Mouse (Mus musculus): ENCODE data around the gene Ppef1. TPM values are rescaled to one million over a fixed set of nuclear protein-coding genes. Genes with fewer than 3 reads are reported as not detected.

Gene Ppef1
- polyA plus RNA-seq, 2 experiments = not detected

DNA sequence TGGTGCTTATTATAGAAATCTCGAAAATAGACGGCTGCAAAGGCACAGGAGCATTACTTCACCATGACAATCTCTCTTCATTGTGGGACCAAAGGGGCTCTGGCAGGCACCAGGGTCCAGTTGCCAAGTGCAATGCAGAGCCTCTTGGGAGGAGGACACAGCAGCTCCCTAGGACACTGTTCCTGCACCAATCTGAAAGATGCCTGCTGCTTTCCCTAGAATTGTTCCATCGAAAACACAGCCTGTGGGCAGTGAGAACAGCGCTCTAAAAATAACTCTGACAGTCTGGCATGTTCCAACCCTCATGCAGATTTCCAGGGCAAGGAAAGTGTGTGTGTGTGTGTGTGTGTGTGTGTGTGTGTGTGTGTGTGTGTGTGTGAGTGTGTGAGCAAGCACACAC, 147.0 kb downstream of the Ppef1 start:
- no peak for ATAC-seq (ENCODE audit: insufficient read depth)
- H3K27ac ChIP-seq = no peak overlapping the region
- 84% methylated on average over 4 of the region's 4 CpGs for WGBS (ENCODE audit: insufficient replicate concordance)

DNA sequence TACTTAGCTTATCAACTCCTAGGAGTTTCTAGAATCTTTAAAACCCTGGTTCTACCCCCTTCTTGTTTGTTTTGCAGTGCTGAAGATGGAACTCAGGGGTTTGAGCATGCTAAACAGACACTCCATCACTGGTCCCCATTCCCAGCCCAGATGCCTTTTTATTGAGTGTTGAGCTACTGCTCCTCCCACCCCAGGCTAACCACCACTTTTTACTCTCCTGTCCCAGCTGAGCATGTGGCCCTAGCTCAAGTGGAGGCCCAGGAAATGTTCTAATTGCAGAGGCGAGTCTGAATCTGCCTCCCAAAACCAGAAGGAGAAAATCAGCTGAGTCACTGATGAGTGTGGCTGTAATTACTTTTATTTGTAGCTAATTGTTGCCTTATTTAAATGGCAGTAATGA, 150.5 kb downstream of the Ppef1 start:
- TF ChIP-seq CTCF (IDR thresholded peaks at IDR 0.05; ENCODE audit: low read depth) = no peak
- no peak for ATAC-seq (ENCODE audit: insufficient read depth)
- 41% methylated on average over 1 of the region's 1 CpGs for WGBS (ENCODE audit: insufficient replicate concordance)

More for the DNA sequence above, 147.0 kb downstream of the Ppef1 start:
- H3K4me2 ChIP-seq (ENCODE audit: low read depth) = no peak overlapping the region
- TF ChIP-seq EP300 (IDR thresholded peaks at IDR 0.05; ENCODE audit: low read depth) (no peak), CTCF (IDR thresholded peaks at IDR 0.05; ENCODE audit: low read depth) (no peak)
- no peak overlapping the region for H3K9ac ChIP-seq (replicated peaks)
- H3K36me3 ChIP-seq (replicated peaks; ENCODE audit: control insufficient read depth, insufficient read depth, low read depth) = no peaks in the 10 kb centered on the region
- DNase-seq (ENCODE audit: low read depth in 3 of 3, low spot score in 3 of 3) = no peak
- H3K27me3 ChIP-seq (ENCODE audit: control insufficient read depth, insufficient read depth, low read length) = no peaks in the 10 kb centered on the region
- no peaks in the 10 kb centered on the region for H3K9me3 ChIP-seq (ENCODE audit: control insufficient read depth, low read length)
- H3K4me3 ChIP-seq (ENCODE audit: insufficient read depth in 1 of 2, low read depth in 2 of 2, low read length in 2 of 2) = no peak overlapping the region
- H3K4me1 ChIP-seq (replicated peaks; ENCODE audit: control insufficient read depth in 2 of 2, insufficient read depth in 2 of 2, low read length in 1 of 2) = no peaks in the 10 kb centered on the region

GRCm38 (mm10) chrX:160584148-160584838, 151.3 kb downstream of the Ppef1 start:
- no peak for DNase-seq (ENCODE audit: low read depth in 3 of 3, low spot score in 3 of 3)
- Histone ChIP-seq H3K4me1 (replicated peaks; ENCODE audit: control insufficient read depth in 2 of 2, insufficient read depth in 2 of 2, low read length in 1 of 2) (no peaks in the 10 kb centered on the region), H3K36me3 (replicated peaks; ENCODE audit: control insufficient read depth, insufficient read depth, low read depth) (no peaks in the 10 kb centered on the region), H3K27me3 (ENCODE audit: control insufficient read depth, insufficient read depth, low read length) (no peaks in the 10 kb centered on the region), H3K9ac (replicated peaks) (no peak overlapping the region), H3K4me2 (ENCODE audit: low read depth) (no peak overlapping the region), H3K4me3 (ENCODE audit: insufficient read depth in 1 of 2, low read depth in 2 of 2, low read length in 2 of 2) (no peak overlapping the region), H3K9me3 (ENCODE audit: control insufficient read depth, low read length) (no peaks in the 10 kb centered on the region), H3K27ac (no peak overlapping the region)
- 78% methylated on average over 4 of the region's 4 CpGs for WGBS (ENCODE audit: insufficient replicate concordance)
- TF ChIP-seq CTCF (IDR thresholded peaks at IDR 0.05; ENCODE audit: low read depth) (no peak), EP300 (IDR thresholded peaks at IDR 0.05; ENCODE audit: low read depth) (no peak)
- no peak for ATAC-seq (ENCODE audit: insufficient read depth)

More for the DNA sequence above, 150.5 kb downstream of the Ppef1 start:
- Histone ChIP-seq H3K4me3 (ENCODE audit: insufficient read depth in 1 of 2, low read depth in 2 of 2, low read length in 2 of 2) (no peak overlapping the region), H3K9me3 (ENCODE audit: control insufficient read depth, low read length) (no peaks in the 10 kb centered on the region), H3K4me1 (replicated peaks; ENCODE audit: control insufficient read depth in 2 of 2, insufficient read depth in 2 of 2, low read length in 1 of 2) (no peaks in the 10 kb centered on the region), H3K9ac (replicated peaks) (no peak overlapping the region), H3K27me3 (ENCODE audit: control insufficient read depth, insufficient read depth, low read length) (no peaks in the 10 kb centered on the region), H3K36me3 (replicated peaks; ENCODE audit: control insufficient read depth, insufficient read depth, low read depth) (no peaks in the 10 kb centered on the region), H3K4me2 (ENCODE audit: low read depth) (no peak overlapping the region), H3K27ac (no peak overlapping the region)
- DNase-seq (ENCODE audit: low read depth in 3 of 3, low spot score in 3 of 3) = no peak

DNA sequence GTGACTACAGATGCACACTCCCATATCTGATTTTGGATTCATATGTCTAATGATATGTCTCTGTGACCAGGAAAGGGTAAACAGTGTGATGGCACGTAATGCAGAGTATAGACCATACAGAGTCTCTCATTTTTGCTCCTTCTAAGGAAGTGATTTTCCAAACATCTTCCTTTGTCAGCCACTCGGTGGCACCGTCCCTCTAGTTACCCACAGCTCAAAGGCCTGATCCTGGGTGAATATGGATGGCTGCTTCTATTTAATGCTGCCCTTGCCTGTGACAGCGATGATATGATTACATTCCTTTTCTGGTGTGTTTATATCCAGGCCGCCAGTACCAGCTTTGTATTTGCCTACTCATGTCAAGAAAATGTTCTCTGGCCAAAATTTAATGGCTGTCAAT, 152.0 kb downstream of the Ppef1 start:
- no peaks in the 10 kb centered on the region for H3K27me3 ChIP-seq (ENCODE audit: control insufficient read depth, insufficient read depth, low read length)
- H3K9ac ChIP-seq (replicated peaks) = no peak overlapping the region
- WGBS (ENCODE audit: insufficient replicate concordance) = 64% methylated on average over 5 of the region's 5 CpGs
- ATAC-seq (ENCODE audit: insufficient read depth) = no peak
- H3K4me1 ChIP-seq (replicated peaks; ENCODE audit: control insufficient read depth in 2 of 2, insufficient read depth in 2 of 2, low read length in 1 of 2) = no peaks in the 10 kb centered on the region
- no peak for DNase-seq (ENCODE audit: low read depth in 3 of 3, low spot score in 3 of 3)
- H3K4me3 ChIP-seq (ENCODE audit: insufficient read depth in 1 of 2, low read depth in 2 of 2, low read length in 2 of 2) = no peak overlapping the region
- TF ChIP-seq EP300 (IDR thresholded peaks at IDR 0.05; ENCODE audit: low read depth) = no peak
- no peak for TF ChIP-seq CTCF (IDR thresholded peaks at IDR 0.05; ENCODE audit: low read depth)
- no peaks in the 10 kb centered on the region for H3K36me3 ChIP-seq (replicated peaks; ENCODE audit: control insufficient read depth, insufficient read depth, low read depth)
- H3K9me3 ChIP-seq (ENCODE audit: control insufficient read depth, low read length) = no peaks in the 10 kb centered on the region
- H3K4me2 ChIP-seq (ENCODE audit: low read depth) = no peak overlapping the region
- no peak overlapping the region for H3K27ac ChIP-seq

Other genes starting within 250 kb of the Ppef1 start
- 8.0 and 10.0 TPM in 2 replicates for gene Phka2, start 233.6 kb downstream of the Ppef1 start, polyA plus RNA-seq (2012; rRNA removed)
- 8.7 and 12.0 TPM in 2 replicates for gene Phka2, start 233.6 kb downstream of the Ppef1 start, polyA plus RNA-seq (2014; fragmentation: Nextera tagmentation; extraction: Ambion mirVana)
- gene Rs1, start 32.2 kb upstream of the Ppef1 start, polyA plus RNA-seq (2012; rRNA removed) = not detected in 2 replicates
- not detected in 2 replicates for gene Rs1, start 32.2 kb upstream of the Ppef1 start, polyA plus RNA-seq (2014; fragmentation: Nextera tagmentation; extraction: Ambion mirVana)
- 0.40 and 0.43 TPM in 2 replicates for gene Gja6, start 171.3 kb upstream of the Ppef1 start, polyA plus RNA-seq (2012; rRNA removed)
- gene Gja6, start 171.3 kb upstream of the Ppef1 start, polyA plus RNA-seq (2014; fragmentation: Nextera tagmentation; extraction: Ambion mirVana) = 0.78 and 1.0 TPM in 2 replicates